Mouse (Mus musculus) CH12.LX (cell line): Measurements from ENCODE around the gene Grin3b. TPM values are rescaled to one million over a fixed set of nuclear protein-coding genes. Genes with fewer than 3 reads are reported as not detected.

Experiments
- DNase-seq: peaks from one replicate; pipeline ENCODE4 v3.0.0-alpha.2; 2013; ENCODE audit errors: extremely low read depth
- H3K27ac ChIP-seq: 2 replicates; pipeline ENCODE4 v1.5.1; 2012; ENCODE audit warnings: low read depth, mild to moderate bottlenecking, control low read depth, moderate library complexity; ENCODE audit not compliant: insufficient read depth
- H3K27me3 ChIP-seq: replicated peaks from 2 replicates; pipeline ENCODE3; 2012; ENCODE audit warnings: inconsistent platforms
- H3K36me3 ChIP-seq, 2 experiments: replicated peaks in 1 of 2; 2 replicates each; pipeline versions ENCODE3 to v1.6.1; 2012; ENCODE audit warnings: inconsistent platforms in 1 of 2, low read length in 1 of 2, mild to moderate bottlenecking in 1 of 2, mixed read lengths in 1 of 2, moderate library complexity in 1 of 2; ENCODE audit not compliant: control insufficient read depth in 1 of 2, insufficient read depth in 1 of 2
- H3K4me1 ChIP-seq, 2 experiments: 2 replicates each; pipeline ENCODE4 v1.6.1; 2012; ENCODE audit warnings: inconsistent platforms in 1 of 2, moderate library complexity in 1 of 2; ENCODE audit not compliant: insufficient read depth in 2 of 2, control insufficient read depth in 1 of 2
- H3K4me2 ChIP-seq: 2 replicates; pipeline ENCODE4 v1.6.1; 2012; ENCODE audit warnings: low read depth, mild to moderate bottlenecking, control low read depth; ENCODE audit not compliant: poor library complexity, insufficient read depth, severe bottlenecking
- H3K4me3 ChIP-seq, 3 experiments: fragments of 150-350 bp in 1 of 3; sonication (generic) in 1 of 3; replicated peaks in 1 of 3; 2 replicates each; pipeline versions ENCODE3 to v1.5.1; 2011 to 2012; ENCODE audit warnings: low read depth in 2 of 3, low read length in 2 of 3, mild to moderate bottlenecking in 2 of 3, moderate library complexity in 2 of 3, control low read depth in 1 of 3, improper control_type of control experiment in 1 of 3, inconsistent platforms in 1 of 3, mixed read lengths in 1 of 3; ENCODE audit not compliant: poor library complexity in 1 of 3
- H3K79me2 ChIP-seq: replicated peaks from 2 replicates; pipeline ENCODE4 v1.6.1; 2012; ENCODE audit warnings: mild to moderate bottlenecking, moderate library complexity; ENCODE audit not compliant: control insufficient read depth, poor library complexity, insufficient read depth, severe bottlenecking; ENCODE audit errors: extremely low read depth
- H3K9ac ChIP-seq: 2 replicates; pipeline ENCODE4 v1.6.1; 2012; ENCODE audit warnings: low read depth, mild to moderate bottlenecking, control low read depth, moderate library complexity; ENCODE audit not compliant: insufficient read depth
- H3K9me3 ChIP-seq: replicated peaks from 2 replicates; pipeline ENCODE3; 2012; ENCODE audit warnings: low read length, inconsistent platforms, mixed read lengths
- MAFK ChIP-seq: IDR thresholded peaks from 2 replicates; pipeline ENCODE4 v1.6.1; 2011; ENCODE audit warnings: low read length, improper control_type of control experiment; ENCODE audit not compliant: insufficient replicate concordance
- NELFE ChIP-seq: IDR thresholded peaks from 2 replicates; pipeline ENCODE4 v1.6.1; 2011; ENCODE audit warnings: low read depth, low read length, improper control_type of control experiment
- SIN3A ChIP-seq: IDR thresholded peaks from 2 replicates; pipeline ENCODE4 v1.6.1; 2012; ENCODE audit warnings: low read length, improper control_type of control experiment, inconsistent platforms
- TCF12 ChIP-seq: IDR thresholded peaks from 2 replicates; pipeline ENCODE4 v1.6.1; 2014; ENCODE audit warnings: low read depth, mild to moderate bottlenecking, inconsistent platforms, low read length, improper control_type of control experiment
- UBTF ChIP-seq: IDR thresholded peaks from 2 replicates; pipeline ENCODE4 v1.6.1; 2012; ENCODE audit warnings: low read depth, mild to moderate bottlenecking, inconsistent platforms, low read length, improper control_type of control experiment, moderate library complexity
- ZKSCAN1 ChIP-seq: IDR thresholded peaks from 2 replicates; pipeline ENCODE4 v1.6.1; 2012; ENCODE audit warnings: low read depth, inconsistent platforms, low read length, improper control_type of control experiment, borderline replicate concordance
- dilution Hi-C: fragments of 300-500 bp; cut with MboI; formaldehyde crosslinking; loops from 2 replicates; pipeline ENCODE4 v1.14.3; 2020; ENCODE audit warnings: low sequenced_read_pairs; ENCODE audit not compliant: extremely low pct_unique_long_range_greater_than_20kb, extremely low pct_ligation_motif_present
- in situ Hi-C: fragments of 300-500 bp; cut with MboI; formaldehyde crosslinking; loops from 3 replicates; pipeline ENCODE4 v1.14.3; 2019; ENCODE audit warnings: low sequenced_read_pairs, low pct_ligation_motif_present, low pct_unique_long_range_greater_than_20kb, mixed read lengths
- polyA plus RNA-seq: library from polyadenylated mRNA; unstranded; fragments of >175 nt; gene quantifications from 2 replicates; pipeline ENCODE4 v1.2.1, GENCODE M21; 2012; ENCODE audit warnings: low read depth; ENCODE audit not compliant: insufficient read length
- total RNA-seq, 2 experiments: library from RNA; depleted of rRNA; stranded (reverse); fragments of 300-350 nt in 1 of 2; fragments of >200 nt in 1 of 2; gene quantifications; 2 replicates each; pipeline ENCODE4 v1.2.3; 2012 to 2014

The Grin3b gene
- total and polyA plus RNA-seq, 3 experiments: 0.27 to 0.59 (median 0.56) TPM

DNA sequence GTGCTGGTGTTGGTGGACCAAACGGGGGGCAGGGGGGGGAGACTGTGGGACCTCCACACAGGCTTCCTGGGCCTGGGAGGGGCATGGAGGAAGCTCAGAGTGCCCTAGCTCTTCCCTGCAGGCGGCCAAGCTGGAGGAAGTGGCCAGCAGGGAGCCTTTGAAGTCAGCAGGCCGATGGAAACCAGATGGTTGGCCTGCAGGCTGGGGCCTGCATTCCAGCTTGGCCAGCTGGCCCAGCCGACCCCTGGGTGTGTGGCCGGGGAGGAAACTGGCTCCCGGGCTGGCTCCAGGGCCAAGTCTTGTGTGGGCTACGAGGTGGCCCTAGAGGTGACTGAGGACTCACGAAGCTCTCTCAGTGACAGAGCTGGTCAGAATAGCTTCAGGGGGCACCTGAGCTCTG, 37.8 kb upstream of the Grin3b start:
- Histone ChIP-seq H3K9ac (peak overlapping the region; percentile 22), H3K4me1 (peaks cover 48 to 84% of the 10 kb centered on the region in 2 experiments), H3K4me3 (peak overlapping the region; percentile 72 to 96 (median 91)), H3K27me3 (no peaks in the 10 kb centered on the region), H3K9me3 (no peaks in the 10 kb centered on the region), H3K36me3 (peaks cover 63 to 80% of the 10 kb centered on the region in 2 experiments)
- in situ Hi-C loops: no loop called here
- no peak for DNase-seq
- peak; percentile 1; the same call in 1 of the 2 replicates for TF ChIP-seq UBTF
- peak; percentile 63; the same call in 1 of the 2 replicates for TF ChIP-seq TCF12
- no peak for TF ChIP-seq MAFK
- TF ChIP-seq SIN3A: 0 out of 2 replicates have a peak, but pooled peaks have one; percentile 0
- TF ChIP-seq, all 38 proteins: peak for 3
- H3K27ac ChIP-seq: peak overlapping the region; percentile 76
- peak overlapping the region; percentile 78 for H3K4me2 ChIP-seq
- H3K79me2 ChIP-seq: peaks cover 100% of the 10 kb centered on the region
- dilution Hi-C loops: no loop called here

DNA sequence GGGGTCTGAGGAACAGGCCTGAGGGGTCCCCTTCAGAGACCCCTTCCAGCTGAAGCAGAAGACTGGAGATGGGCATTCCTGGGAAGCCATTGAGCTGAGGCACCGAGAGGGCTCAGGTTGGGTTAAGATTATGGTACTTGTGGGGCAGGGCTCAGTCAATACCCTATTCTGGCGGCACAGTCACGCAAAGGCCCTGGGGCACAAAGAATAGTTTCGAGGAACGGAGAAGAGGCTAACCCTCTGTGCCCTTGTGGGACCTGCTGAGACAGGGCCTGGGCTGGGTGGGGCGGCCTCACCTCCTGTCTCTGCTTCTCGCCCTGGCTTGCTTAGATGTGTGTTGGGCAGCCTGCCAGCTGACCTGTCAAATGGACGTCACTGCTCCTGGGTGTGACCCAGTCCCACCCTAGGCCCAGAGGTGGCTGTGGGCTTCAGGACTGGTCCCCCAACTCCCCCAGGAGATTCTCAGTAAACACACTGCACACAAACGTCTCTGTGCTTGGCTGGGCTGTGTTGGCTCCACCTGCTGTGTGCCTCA, 37.3 kb upstream of the Grin3b start:
- peaks cover 68 to 85% of the 10 kb centered on the region in 2 experiments for H3K36me3 ChIP-seq
- H3K4me2 ChIP-seq: peak overlapping the region; percentile 78
- in situ Hi-C loops: no loop called here

DNA sequence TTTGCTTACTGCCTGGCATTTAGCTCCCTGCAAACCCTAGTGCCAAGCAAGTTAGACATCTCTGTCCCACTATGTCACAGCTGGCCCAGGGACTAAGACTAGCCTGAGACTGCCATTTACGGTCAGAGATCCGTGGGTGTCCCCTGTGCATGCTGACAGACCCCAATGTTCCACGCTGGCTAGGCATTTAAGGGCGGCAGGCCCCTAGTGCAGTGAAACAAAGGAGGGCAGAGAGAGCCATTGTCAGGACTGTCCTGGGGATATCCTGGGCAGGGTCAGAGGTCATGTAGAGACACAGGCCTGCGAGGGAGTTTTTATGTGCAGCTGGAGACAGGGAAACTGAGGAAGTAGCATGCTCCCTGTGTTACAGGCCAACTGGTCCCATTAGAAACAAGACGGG, 36.7 kb upstream of the Grin3b start:
- Histone ChIP-seq H3K4me3 (peak overlapping the region; percentile 7 to 72 (median 16)), H3K9me3 (no peaks in the 10 kb centered on the region), H3K9ac (peak overlapping the region; percentile 22; the same call in 1 of the 2 replicates)
- TF ChIP-seq SIN3A: 0 out of 2 replicates have a peak, but pooled peaks have one; percentile 40
- no peak for TF ChIP-seq NELFE
- TF ChIP-seq, all 38 proteins: peak for 1
- H3K4me2 ChIP-seq: peak overlapping the region; percentile 78; the same call in 1 of the 2 replicates
- in situ Hi-C loops (no loop called here), dilution Hi-C loops (no loop called here)
- DNase-seq: no peak
- H3K27me3 ChIP-seq: no peaks in the 10 kb centered on the region
- H3K79me2 ChIP-seq: peaks cover 100% of the 10 kb centered on the region
- peak overlapping the region; percentile 76 for H3K27ac ChIP-seq
- H3K36me3 ChIP-seq: peaks cover 70 to 90% of the 10 kb centered on the region in 2 experiments
- H3K4me1 ChIP-seq: peaks cover 59 to 95% of the 10 kb centered on the region in 2 experiments

More for the DNA sequence above, 37.3 kb upstream of the Grin3b start:
- H3K4me3 ChIP-seq: peak overlapping the region; percentile 18 to 96 (median 72)
- TF ChIP-seq ZKSCAN1: no peak
- 0 out of 2 replicates have a peak, but pooled peaks have one; percentile 27 for TF ChIP-seq UBTF
- no peak for DNase-seq
- no peaks in the 10 kb centered on the region for H3K27me3 ChIP-seq
- peak overlapping the region; percentile 22 for H3K9ac ChIP-seq
- H3K27ac ChIP-seq: peak overlapping the region; percentile 76
- H3K4me1 ChIP-seq: peaks cover 53 to 89% of the 10 kb centered on the region in 2 experiments
- H3K79me2 ChIP-seq: peaks cover 100% of the 10 kb centered on the region
- dilution Hi-C loops: no loop called here
- H3K9me3 ChIP-seq: no peaks in the 10 kb centered on the region
